Mouse (Mus musculus) heart, embryonic 11.5 days (tissue): ENCODE results near the gene Leng8. TPM values are rescaled to one million over a fixed set of nuclear protein-coding genes. Genes with fewer than 3 reads are reported as not detected.
A peak's percentile ranks its signal among the peaks of the same experiment; 100 is the strongest.

Source experiments
- ATAC-seq: fragments of 200-750 bp; cut with Nextera tagmentation; replicated peaks from 2 replicates; pipeline ENCODE4 v1.8.0; 2017; ENCODE audit warnings: moderate library complexity; ENCODE audit not compliant: insufficient number of reproducible peaks, low FRiP score, low TSS enrichment
- H3K27ac ChIP-seq: fragments of 300-500 bp; sonication (generic); 2 replicates; pipeline ENCODE4 v1.5.1; 2014; ENCODE audit warnings: mild to moderate bottlenecking, low read depth, low read length
- H3K27me3 ChIP-seq: fragments of 300-500 bp; sonication (generic); 2 replicates; pipeline ENCODE4 v1.6.1; 2014; ENCODE audit warnings: mild to moderate bottlenecking, low read length, mixed read lengths; ENCODE audit not compliant: control insufficient read depth, insufficient read depth
- H3K36me3 ChIP-seq: fragments of 300-500 bp; sonication (generic); 2 replicates; pipeline ENCODE4 v1.6.1; 2014; ENCODE audit warnings: mild to moderate bottlenecking, low read length, moderate library complexity, mixed read lengths; ENCODE audit not compliant: control insufficient read depth, insufficient read depth
- H3K4me1 ChIP-seq: fragments of 300-500 bp; sonication (generic); 2 replicates; pipeline ENCODE4 v1.6.1; 2014; ENCODE audit warnings: low read length; ENCODE audit not compliant: control insufficient read depth, insufficient read depth
- H3K4me2 ChIP-seq: fragments of 300-500 bp; sonication (generic); 2 replicates; pipeline ENCODE4 v1.6.1; 2014; ENCODE audit warnings: mild to moderate bottlenecking, moderate library complexity
- H3K4me3 ChIP-seq: fragments of 300-500 bp; sonication (generic); 2 replicates; pipeline ENCODE4 v1.5.1; 2014; ENCODE audit warnings: low read depth, low read length
- H3K9ac ChIP-seq: fragments of 300-500 bp; sonication (generic); 2 replicates; pipeline ENCODE4 v1.6.1; 2014; ENCODE audit warnings: mild to moderate bottlenecking, low read depth, low read length, moderate library complexity
- H3K9me3 ChIP-seq: fragments of 300-500 bp; sonication (generic); replicated peaks from 2 replicates; pipeline ENCODE4 v1.6.1; 2016; ENCODE audit warnings: low read length; ENCODE audit not compliant: control insufficient read depth
- WGBS: fragments of 180-500 bp; shearing (Covaris S2); extraction: QIAGEN DNeasy Blood & Tissue Kit; methylation state at CpG from one replicate; pipeline ENCODE4 v1.1.7; 2014; ENCODE audit not compliant: insufficient replicate concordance; 5-methylcytosine and 5-hydroxymethylcytosine counted together
- polyA plus RNA-seq: library from polyadenylated mRNA; unstranded; fragments of >200 nt; fragmentation: Nextera tagmentation; extraction: Ambion mirVana; gene quantifications from 2 replicates; pipeline ENCODE4 v1.2.1, GENCODE M21; 2014

Leng8 gene
- polyA plus RNA-seq, 1 experiment from 2014 or later: 42.6 TPM

GRCm38 (mm10) chr7:4132581-4132980, 4.3 kb upstream of the Leng8 start:
- no peaks in the 10 kb centered on the region for H3K27me3 ChIP-seq
- H3K4me3 ChIP-seq: no peak overlapping the region
- H3K9ac ChIP-seq: no peak overlapping the region

GRCm38 (mm10) chr7:4132998-4133397, 3.8 kb upstream of the Leng8 start:
- Histone ChIP-seq H3K4me1 (peaks cover 5% of the 10 kb centered on the region), H3K27me3 (no peaks in the 10 kb centered on the region), H3K9me3 (no peaks in the 10 kb centered on the region), H3K27ac (no peak overlapping the region), H3K9ac (no peak overlapping the region), H3K4me2 (no peak overlapping the region), H3K36me3 (no peaks in the 10 kb centered on the region), H3K4me3 (no peak overlapping the region)
- ATAC-seq: no peak
- WGBS: 82% methylated on average over 7 of the region's 7 CpGs

More at GRCm38 (mm10) chr7:4132581-4132980, 4.3 kb upstream of the Leng8 start:
- H3K9me3 ChIP-seq: no peaks in the 10 kb centered on the region
- no peak overlapping the region for H3K4me2 ChIP-seq
- ATAC-seq: no peak
- WGBS: 96% methylated on average over 3 of the region's 3 CpGs
- no peak overlapping the region for H3K27ac ChIP-seq
- H3K4me1 ChIP-seq: peaks cover under 1% of the 10 kb centered on the region; the same call in 1 of the 2 replicates
- H3K36me3 ChIP-seq: no peaks in the 10 kb centered on the region

- Histone ChIP-seq H3K27ac (no peak overlapping the region), H3K9me3 (no peaks in the 10 kb centered on the region), H3K4me3 (no peak overlapping the region), H3K27me3 (no peaks in the 10 kb centered on the region), H3K4me2 (no peak overlapping the region), H3K9ac (no peak overlapping the region), H3K36me3 (peaks cover 9% of the 10 kb centered on the region), H3K4me1 (peaks cover 6% of the 10 kb centered on the region)
- 88% methylated on average over 5 of the region's 5 CpGs for WGBS
- no peak for ATAC-seq
Measured at GRCm38 (mm10) chr7:4134911-4135310, 1.9 kb upstream of the Leng8 start.

GRCm38 (mm10) chr7:4136404-4136770, 452 bp upstream of the Leng8 start:
- H3K4me1 ChIP-seq: peaks cover 6% of the 10 kb centered on the region
- peak overlapping the region; percentile 82 for H3K9ac ChIP-seq
- H3K27me3 ChIP-seq: no peaks in the 10 kb centered on the region
- peaks cover 17% of the 10 kb centered on the region for H3K36me3 ChIP-seq
- WGBS: under 1% methylated on average over 16 of the region's 16 CpGs
- peak overlapping the region; percentile 83 for H3K4me2 ChIP-seq
- peak overlapping the region; percentile 88 for H3K4me3 ChIP-seq
- H3K9me3 ChIP-seq: no peaks in the 10 kb centered on the region
- peak; percentile 11 for ATAC-seq
- peak overlapping the region; percentile 59; the same call in 1 of the 2 replicates for H3K27ac ChIP-seq

- no peak for ATAC-seq
Measured at GRCm38 (mm10) chr7:4137746-4138145, 907 bp downstream of the Leng8 start.

GRCm38 (mm10) chr7:4138181-4138580, 1.3 kb downstream of the Leng8 start:
- 86% methylated on average over 2 of the region's 2 CpGs for WGBS
- Histone ChIP-seq H3K27ac (no peak overlapping the region), H3K36me3 (peaks cover 35% of the 10 kb centered on the region), H3K4me3 (peak overlapping the region; percentile 88), H3K27me3 (no peaks in the 10 kb centered on the region), H3K9me3 (no peaks in the 10 kb centered on the region), H3K9ac (peak overlapping the region; percentile 82; the same call in 1 of the 2 replicates), H3K4me2 (peak overlapping the region; percentile 93), H3K4me1 (peaks cover 6% of the 10 kb centered on the region)
- ATAC-seq: no peak

More at GRCm38 (mm10) chr7:4137746-4138145, 907 bp downstream of the Leng8 start:
- no peaks in the 10 kb centered on the region for H3K9me3 ChIP-seq
- H3K4me1 ChIP-seq: peaks cover 6% of the 10 kb centered on the region
- H3K9ac ChIP-seq: peak overlapping the region; percentile 82
- H3K36me3 ChIP-seq: peaks cover 30% of the 10 kb centered on the region
- 50% methylated on average over 3 of the region's 3 CpGs for WGBS
- H3K27me3 ChIP-seq: no peaks in the 10 kb centered on the region
- peak overlapping the region; percentile 93 for H3K4me2 ChIP-seq
- H3K4me3 ChIP-seq: peak overlapping the region; percentile 88
- no peak overlapping the region for H3K27ac ChIP-seq

- ATAC-seq: no peak
- Histone ChIP-seq H3K27me3 (no peaks in the 10 kb centered on the region), H3K27ac (no peak overlapping the region), H3K4me1 (peaks cover 6% of the 10 kb centered on the region), H3K36me3 (peaks cover 37% of the 10 kb centered on the region), H3K4me2 (no peak overlapping the region), H3K4me3 (no peak overlapping the region), H3K9me3 (no peaks in the 10 kb centered on the region), H3K9ac (no peak overlapping the region)
- 93% methylated on average over 7 of the region's 7 CpGs for WGBS
Measured at GRCm38 (mm10) chr7:4138671-4139070, 1.8 kb downstream of the Leng8 start.

- no peak overlapping the region for H3K9ac ChIP-seq
- ATAC-seq: no peak
- H3K4me1 ChIP-seq: peaks cover 6% of the 10 kb centered on the region
- H3K27ac ChIP-seq: no peak overlapping the region
- H3K4me3 ChIP-seq: no peak overlapping the region
- no peaks in the 10 kb centered on the region for H3K27me3 ChIP-seq
- H3K9me3 ChIP-seq: no peaks in the 10 kb centered on the region
- H3K4me2 ChIP-seq: no peak overlapping the region
- peaks cover 41% of the 10 kb centered on the region for H3K36me3 ChIP-seq
- 90% methylated on average over 5 of the region's 5 CpGs for WGBS
Measured at GRCm38 (mm10) chr7:4139391-4139790, 2.6 kb downstream of the Leng8 start.

GRCm38 (mm10) chr7:4141648-4142325, 4.9 kb downstream of the Leng8 start:
- Histone ChIP-seq H3K27me3 (no peaks in the 10 kb centered on the region), H3K36me3 (peaks cover 65% of the 10 kb centered on the region), H3K4me1 (peaks cover 6% of the 10 kb centered on the region), H3K9me3 (no peaks in the 10 kb centered on the region), H3K27ac (no peak overlapping the region), H3K4me3 (no peak overlapping the region), H3K9ac (no peak overlapping the region), H3K4me2 (no peak overlapping the region)
- no peak for ATAC-seq
- 93% methylated on average over 6 of the region's 6 CpGs for WGBS
